Mouse (Mus musculus) CD4-positive, CD25-positive, alpha-beta regulatory T cell (primary cell): Measurements from ENCODE around the gene Pbx4. TPM values are rescaled to one million over a fixed set of nuclear protein-coding genes. Genes with fewer than 3 reads are reported as not detected.

Experiments
- polyA plus RNA-seq: library from polyadenylated mRNA; unstranded; fragments of 100-300 nt; shearing (Covaris generic); gene quantifications from one replicate; pipeline ENCODE4 v1.2.1, GENCODE M21; 2017

Gene Pbx4
- 19.4 TPM for polyA plus RNA-seq

DNA sequence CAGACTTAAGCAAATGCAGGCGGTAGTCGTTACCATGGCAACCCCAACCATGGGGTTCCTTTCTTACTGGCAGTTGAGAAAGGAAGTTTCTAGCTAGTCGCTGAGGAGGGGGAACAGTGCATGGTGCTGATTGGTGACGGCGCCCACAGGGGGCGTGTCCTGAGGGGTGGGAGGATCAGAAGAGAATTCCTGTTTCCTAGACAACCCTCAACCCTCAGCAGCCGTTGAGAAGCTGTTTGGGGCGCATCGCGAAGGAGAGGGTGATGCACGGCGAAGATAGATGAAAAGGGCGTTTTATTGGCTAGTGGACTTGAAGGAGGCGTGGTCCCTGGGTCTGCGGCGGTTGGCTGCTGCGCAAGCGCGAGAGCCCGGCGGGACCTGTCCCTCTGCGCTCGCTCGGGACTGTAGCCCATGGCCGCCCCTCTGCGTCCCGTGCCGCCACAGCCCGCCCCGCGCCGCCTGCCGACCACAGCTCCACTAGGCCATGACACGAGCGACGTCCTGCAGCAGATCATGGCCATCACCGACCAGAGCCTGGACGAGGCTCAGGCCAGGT lies at the start of gene Pbx4:
TSS of gene Pbx4 (plus strand) at position 194 of the 556 bp plus-strand sequence.

DNA sequence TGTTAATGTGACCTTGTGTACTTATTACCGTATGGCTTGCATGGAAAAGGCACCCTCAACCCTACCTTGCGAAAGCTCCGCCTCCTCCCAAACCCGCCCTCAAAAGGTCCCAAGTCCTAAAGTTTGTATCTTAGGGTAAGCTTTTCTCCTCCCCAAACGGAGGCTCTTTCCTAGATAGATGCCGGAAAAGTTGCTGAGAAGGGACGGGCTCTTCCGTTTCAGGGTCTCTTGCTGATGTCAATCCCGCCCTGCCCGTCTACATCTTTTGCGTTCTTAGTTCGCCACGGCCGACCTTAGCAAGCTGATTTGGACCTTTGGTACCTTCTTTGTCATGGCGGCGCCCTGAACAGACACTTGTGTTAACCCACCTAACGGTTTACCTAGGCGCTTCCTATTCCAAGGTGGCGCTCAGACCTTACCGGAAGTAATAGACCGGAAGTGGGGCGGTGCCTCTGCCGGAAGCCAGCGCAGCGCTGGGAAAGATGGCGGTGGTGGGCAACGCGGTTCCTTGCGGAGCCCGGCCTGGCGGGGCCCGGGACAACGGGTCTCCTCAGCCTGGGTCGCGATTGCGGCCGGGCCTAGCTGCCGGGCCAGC lies 41.4 kb upstream of the Pbx4 start, which contains the start of the genes Atp13a1 and Zfp866:
TSS of gene Atp13a1 (plus strand) at position 391 of the 595 bp plus-strand sequence.
TSS of gene Zfp866 (minus strand) at position 406 of the 595 bp plus-strand sequence.

DNA sequence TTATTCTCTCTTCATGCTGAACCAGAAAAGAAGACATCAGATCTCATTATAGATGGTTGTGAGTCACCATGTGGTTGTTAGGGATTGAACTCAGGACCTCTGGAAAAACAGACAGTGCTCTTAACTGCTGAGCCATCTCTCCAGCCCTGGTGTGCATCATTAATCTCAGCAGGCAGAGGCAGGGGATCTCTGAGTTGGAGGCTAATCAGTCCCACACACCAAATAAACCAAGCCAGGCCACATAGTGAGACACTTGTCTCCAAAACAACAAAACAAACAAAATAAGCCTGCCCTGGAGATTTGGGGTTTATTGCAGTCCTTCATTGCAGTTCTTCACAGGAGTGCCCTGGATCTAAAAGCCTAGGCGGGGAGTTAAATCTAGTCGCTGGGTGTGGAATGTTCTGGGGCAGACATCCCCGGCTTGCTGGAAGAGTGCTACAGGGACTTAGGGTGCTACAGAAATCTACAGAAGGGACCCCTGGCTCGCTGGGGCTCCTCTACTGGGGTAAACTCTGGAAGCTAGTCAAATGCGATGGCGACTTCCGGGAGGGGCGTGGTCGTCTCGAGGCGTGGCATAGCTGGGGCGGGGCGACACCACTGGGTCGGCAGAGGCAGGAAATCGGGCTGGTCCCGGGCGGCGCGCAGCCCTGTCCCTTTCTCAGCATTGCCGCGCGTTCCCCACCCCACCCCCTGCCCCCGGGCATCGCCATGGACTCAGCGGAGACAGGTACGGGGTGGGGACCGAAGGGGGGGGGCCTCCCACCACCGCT lies 24.0 kb upstream of the Pbx4 start, which contains the start of gene Gmip:
TSS of gene Gmip (plus strand) at position 586 of the 770 bp plus-strand sequence.

DNA sequence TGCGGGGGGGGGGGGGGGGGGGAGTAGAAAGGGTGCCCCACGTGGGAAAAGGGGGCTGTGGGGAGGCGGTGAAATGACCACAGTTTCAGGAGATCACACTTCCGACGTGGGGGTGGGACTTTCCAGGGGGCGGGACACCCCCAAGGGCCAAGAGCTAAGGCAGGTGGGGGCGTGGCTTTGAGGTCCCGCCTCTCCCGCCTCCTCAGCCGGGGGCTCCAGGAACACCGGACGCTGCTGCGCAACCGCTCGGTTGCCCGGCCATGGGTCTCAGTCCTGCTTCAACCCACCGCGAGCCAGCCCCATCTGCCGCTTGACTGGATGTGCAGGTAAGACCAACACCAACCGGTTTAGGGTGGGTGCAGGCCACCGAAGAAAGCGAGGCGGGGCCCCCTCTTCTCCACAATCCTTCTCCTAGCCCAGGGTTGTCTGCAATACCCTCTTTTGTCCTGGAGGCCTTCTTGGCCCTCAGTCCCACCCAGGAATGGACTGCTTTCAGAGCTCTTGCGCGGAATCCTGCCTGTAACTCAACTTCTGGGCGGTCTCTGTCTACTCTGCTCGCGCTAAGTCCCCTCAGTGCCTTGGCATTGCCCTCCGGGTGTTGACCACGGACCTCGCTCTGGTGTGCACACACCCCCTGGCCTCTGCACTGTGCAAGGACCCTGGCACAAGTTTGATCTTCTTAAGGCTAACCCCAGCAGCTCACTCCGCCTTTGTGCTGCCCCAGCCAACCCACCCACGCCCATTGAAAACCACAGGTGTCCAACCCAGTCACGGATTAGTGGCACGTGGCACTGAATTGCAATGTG lies 9.7 kb upstream of the Pbx4 start, which contains the start of gene Lpar2:
TSS of gene Lpar2 (plus strand) at position 44 of the 806 bp plus-strand sequence.

DNA sequence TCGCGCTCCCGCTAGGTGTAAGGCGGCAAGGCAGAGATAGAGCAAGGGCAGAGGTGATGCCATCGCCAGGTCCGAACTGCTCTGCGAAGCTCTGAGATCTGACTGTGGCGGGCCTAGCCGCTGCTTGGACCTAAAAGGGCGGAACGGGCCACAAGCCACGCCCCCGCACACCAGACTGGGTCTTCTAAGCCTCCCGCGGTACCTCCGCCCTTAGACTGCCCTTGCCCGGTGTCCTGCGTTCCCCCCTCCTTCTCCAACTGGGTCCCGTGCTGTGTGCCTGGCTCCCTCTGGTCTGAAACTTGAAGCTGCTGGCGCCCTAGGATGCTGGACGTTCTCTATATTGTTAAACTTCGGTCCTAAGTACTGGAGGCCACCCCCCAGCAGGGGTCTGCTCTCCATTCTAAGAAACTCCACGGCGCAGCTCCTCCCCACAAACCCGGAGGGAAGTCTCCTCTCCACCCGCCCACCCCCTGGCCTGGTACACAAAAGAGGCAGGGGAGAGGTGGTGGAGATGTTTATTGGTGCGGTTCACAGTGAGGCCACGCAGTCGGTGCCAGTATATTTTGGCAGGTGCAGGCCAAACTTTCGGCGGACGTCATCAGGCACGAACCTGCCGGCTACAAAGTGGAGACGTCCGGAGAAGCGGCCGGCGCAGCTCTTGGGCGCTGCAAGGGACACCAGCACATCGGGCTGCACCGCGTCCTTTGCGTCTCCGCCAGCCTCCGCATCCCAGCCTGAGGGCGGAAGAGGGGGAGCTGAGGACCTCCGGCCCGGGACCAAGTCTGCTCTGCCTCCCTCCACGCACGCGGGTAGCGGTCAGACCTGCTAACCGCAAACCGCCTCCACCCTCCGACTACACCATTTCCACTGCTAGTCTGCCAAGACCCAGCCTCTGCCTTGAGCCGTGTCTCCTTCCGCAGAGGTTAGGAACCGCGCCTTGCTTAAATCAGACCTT lies 55.3 kb downstream of the Pbx4 start, which contains the start of gene Cilp2:
TSS of gene Cilp2 (minus strand) at position 399 of the 955 bp plus-strand sequence.

DNA sequence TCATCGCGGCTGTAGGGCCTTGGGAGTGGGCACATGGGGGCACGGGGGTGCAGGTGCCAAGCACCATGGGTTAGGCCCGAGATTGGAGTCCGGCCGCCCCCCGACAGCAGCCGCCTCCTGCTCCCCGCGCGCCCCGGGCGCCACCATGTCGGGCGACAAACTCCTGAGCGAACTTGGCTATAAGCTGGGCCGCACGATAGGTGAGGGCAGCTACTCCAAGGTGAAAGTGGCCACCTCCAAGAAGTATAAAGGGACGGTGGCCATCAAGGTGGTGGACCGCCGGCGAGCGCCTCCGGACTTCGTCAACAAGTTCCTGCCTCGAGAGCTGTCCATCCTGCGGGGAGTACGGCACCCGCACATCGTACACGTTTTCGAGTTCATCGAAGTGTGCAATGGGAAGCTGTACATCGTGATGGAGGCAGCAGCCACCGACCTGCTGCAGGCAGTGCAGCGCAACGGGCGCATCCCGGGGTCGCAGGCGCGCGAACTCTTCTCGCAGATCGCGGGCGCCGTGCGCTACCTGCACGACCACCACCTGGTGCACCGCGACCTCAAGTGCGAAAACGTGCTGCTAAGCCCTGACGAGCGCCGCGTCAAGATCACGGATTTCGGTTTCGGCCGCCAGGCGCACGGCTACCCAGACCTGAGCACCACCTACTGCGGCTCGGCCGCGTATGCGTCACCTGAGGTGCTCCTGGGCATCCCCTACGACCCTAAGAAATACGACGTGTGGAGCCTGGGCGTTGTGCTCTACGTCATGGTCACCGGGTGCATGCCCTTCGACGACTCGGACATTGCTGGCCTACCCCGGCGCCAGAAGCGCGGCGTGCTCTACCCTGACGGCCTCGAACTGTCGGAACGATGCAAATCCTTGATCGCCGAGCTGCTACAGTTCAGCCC lies 70.1 kb downstream of the Pbx4 start, which contains the start of the genes Tssk6, Ndufa13 and Yjefn3:
TSS of gene Tssk6 (plus strand) at position 22 of the 900 bp plus-strand sequence.
TSS of gene Ndufa13 (minus strand) at position 396 of the 900 bp plus-strand sequence.
TSS of gene Yjefn3 (minus strand) at position 550 of the 900 bp plus-strand sequence.

Other genes with a start within 250 kb of the Pbx4 start
- 28.5 TPM for gene Zfp868, start 206.9 kb upstream of the Pbx4 start, polyA plus RNA-seq
- 0.77 TPM for gene Zfp964, start 178.0 kb upstream of the Pbx4 start, polyA plus RNA-seq
- 65.9 TPM for gene Zfp869, start 121.8 kb upstream of the Pbx4 start, polyA plus RNA-seq
- 8.4 TPM for gene Zfp963, start 82.5 kb upstream of the Pbx4 start, polyA plus RNA-seq
- not detected for gene Gm20422, start 57.6 kb upstream of the Pbx4 start, polyA plus RNA-seq
- 112 TPM for gene Atp13a1, start 41.3 kb upstream of the Pbx4 start, polyA plus RNA-seq
- 30.3 TPM for gene Zfp866, start 41.3 kb upstream of the Pbx4 start, polyA plus RNA-seq
- 154 TPM for gene Gmip, start 23.8 kb upstream of the Pbx4 start, polyA plus RNA-seq
- gene Lpar2, start 10.1 kb upstream of the Pbx4 start, polyA plus RNA-seq, result 0.28 TPM
- 0.14 TPM for gene Cilp2, start 55.2 kb downstream of the Pbx4 start, polyA plus RNA-seq
- 4.1 TPM for gene Tssk6, start 69.7 kb downstream of the Pbx4 start, polyA plus RNA-seq
- gene Ndufa13, start 70.1 kb downstream of the Pbx4 start, polyA plus RNA-seq, result 163 TPM
- 3.1 TPM for gene Yjefn3, start 70.2 kb downstream of the Pbx4 start, polyA plus RNA-seq
- 125 TPM for gene Gatad2a, start 163.9 kb downstream of the Pbx4 start, polyA plus RNA-seq
- 104 TPM for gene Mau2, start 210.2 kb downstream of the Pbx4 start, polyA plus RNA-seq
- 68.9 TPM for gene Sugp1, start 210.3 kb downstream of the Pbx4 start, polyA plus RNA-seq
- gene Tm6sf2, start 240.4 kb downstream of the Pbx4 start, polyA plus RNA-seq, result 0.78 TPM